Mouse (Mus musculus) liver, embryonic 11.5 days (tissue): ENCODE results near the gene Galnt7. TPM values are rescaled to one million over a fixed set of nuclear protein-coding genes. Genes with fewer than 3 reads are reported as not detected.
"Not testable (repeated sequence)": the region's sequence is repeated elsewhere in the genome, so short reads cannot be mapped to it uniquely, and the experiment has no call there.

ENCODE experiments used
- ATAC-seq: fragments of 200-750 bp; cut with Nextera tagmentation; replicated peaks from 2 replicates; pipeline ENCODE4 v1.8.0; 2017; ENCODE audit warnings: moderate number of reproducible peaks, mild to moderate bottlenecking, moderate TSS enrichment, moderate library complexity; ENCODE audit not compliant: low FRiP score
- DNase-seq: peaks from one replicate; pipeline ENCODE4 v3.0.0-alpha.2; 2017; ENCODE audit warnings: low spot score
- H3K27ac ChIP-seq: fragments of 300-500 bp; sonication (generic); 2 replicates; pipeline ENCODE4 v1.5.1; 2014; ENCODE audit warnings: mild to moderate bottlenecking, low read depth, low read length, control low read depth
- H3K27me3 ChIP-seq: fragments of 300-500 bp; sonication (generic); replicated peaks from 2 replicates; pipeline ENCODE4 v1.6.1; 2014; ENCODE audit warnings: low read length, mixed read lengths; ENCODE audit not compliant: control insufficient read depth, insufficient read depth
- H3K36me3 ChIP-seq: fragments of 300-500 bp; sonication (generic); 2 replicates; pipeline ENCODE4 v1.6.1; 2014; ENCODE audit warnings: mild to moderate bottlenecking, low read length, moderate library complexity, mixed read lengths; ENCODE audit not compliant: control insufficient read depth, insufficient read depth
- H3K4me1 ChIP-seq: fragments of 300-500 bp; sonication (generic); replicated peaks from 2 replicates; pipeline ENCODE4 v1.6.1; 2014; ENCODE audit warnings: low read length, mixed read lengths; ENCODE audit not compliant: control insufficient read depth, insufficient read depth
- H3K4me2 ChIP-seq: fragments of 300-500 bp; sonication (generic); 2 replicates; pipeline ENCODE4 v1.6.1; 2014; ENCODE audit warnings: mild to moderate bottlenecking, control low read depth, moderate library complexity
- H3K4me3 ChIP-seq: fragments of 300-500 bp; sonication (generic); 2 replicates; pipeline ENCODE4 v1.5.1; 2014; ENCODE audit warnings: low read depth, low read length, control low read depth
- H3K9ac ChIP-seq: fragments of 300-500 bp; sonication (generic); 2 replicates; pipeline ENCODE4 v1.6.1; 2014; ENCODE audit warnings: low read depth, low read length, control low read depth
- H3K9me3 ChIP-seq: fragments of 300-500 bp; sonication (generic); 2 replicates; pipeline ENCODE4 v1.6.1; 2016; ENCODE audit warnings: low read length, inconsistent platforms, mixed read lengths; ENCODE audit not compliant: control insufficient read depth
- WGBS: fragments of 180-500 bp; shearing (Covaris S2); extraction: QIAGEN DNeasy Blood & Tissue Kit; methylation state at CpG from one replicate; pipeline ENCODE4 v1.1.7; 2014; 5-methylcytosine and 5-hydroxymethylcytosine counted together
- polyA plus RNA-seq: library from polyadenylated mRNA; unstranded; fragments of >200 nt; fragmentation: Nextera tagmentation; extraction: Ambion mirVana; gene quantifications from 2 replicates; pipeline ENCODE4 v1.2.1, GENCODE M21; 2014

Galnt7 gene
- polyA plus RNA-seq, 1 experiment from 2014 or later = 17.4 TPM

DNA sequence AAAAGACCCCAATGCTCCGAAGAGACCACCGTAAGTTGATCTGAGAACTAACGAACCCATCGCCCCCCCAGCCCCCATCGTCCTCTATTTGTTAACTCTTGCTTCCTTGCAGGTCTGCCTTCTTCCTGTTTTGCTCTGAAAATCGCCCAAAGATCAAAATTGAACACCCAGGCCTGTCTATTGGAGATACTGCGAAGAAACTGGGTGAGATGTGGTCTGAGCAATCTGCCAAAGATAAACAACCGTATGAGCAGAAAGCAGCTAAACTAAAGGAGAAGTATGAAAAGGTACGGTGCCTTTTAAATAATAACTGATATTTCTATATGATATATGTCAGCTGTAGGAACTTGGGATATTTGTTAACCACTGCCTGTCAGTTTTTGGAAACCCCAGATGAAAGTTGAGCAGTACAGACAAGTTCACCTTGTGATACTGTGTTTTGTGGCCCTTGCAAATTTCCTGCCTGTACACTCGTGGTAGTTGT is 139.6 kb downstream of the Galnt7 start:
- not testable (repeated sequence) for ATAC-seq

DNA sequence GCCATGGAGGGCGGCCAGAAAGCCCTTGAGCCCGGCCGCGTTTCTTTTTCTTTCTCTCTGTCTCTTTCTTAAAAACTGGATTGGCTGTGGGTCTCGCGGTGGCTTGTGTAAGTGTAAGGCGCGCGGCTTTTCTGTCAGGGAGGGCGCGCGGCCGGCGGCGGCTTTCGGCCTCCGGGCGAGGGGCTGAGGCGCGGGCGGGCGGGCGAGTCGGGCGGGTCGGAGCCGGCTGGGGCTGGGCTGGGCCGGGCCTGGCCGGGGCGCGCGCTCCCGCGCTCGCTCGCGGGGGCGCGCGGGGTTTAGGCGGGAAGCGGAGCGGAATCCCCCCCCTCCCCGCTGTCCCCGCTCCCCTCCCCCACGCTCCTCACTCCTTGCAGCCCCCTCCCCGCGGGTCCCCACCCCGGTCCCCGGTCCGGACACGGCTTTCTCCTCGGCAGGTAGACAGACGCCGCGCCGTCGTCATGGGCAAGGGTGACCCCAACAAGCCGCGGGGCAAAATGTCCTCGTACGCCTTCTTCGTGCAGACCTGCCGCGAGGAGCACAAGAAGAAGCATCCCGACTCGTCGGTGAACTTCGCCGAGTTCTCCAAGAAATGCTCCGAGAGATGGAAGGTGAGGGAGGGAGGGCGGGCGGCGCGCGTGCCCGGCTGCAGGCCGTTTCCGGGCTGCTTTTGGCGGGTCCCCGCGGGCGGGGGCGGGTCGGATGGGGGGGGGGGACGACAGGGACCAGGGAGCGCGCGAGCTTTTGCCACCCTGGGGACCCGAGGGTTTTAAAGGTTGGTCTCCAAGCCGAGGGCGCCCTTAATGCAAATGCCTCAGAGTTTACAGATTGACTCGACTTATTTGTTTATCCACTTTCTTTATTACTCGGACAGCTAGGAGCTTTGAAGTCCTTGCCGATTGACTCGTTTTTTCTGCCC is 140.4 kb downstream of the Galnt7 start:
- H3K4me2 ChIP-seq = peak overlapping the region; percentile 86
- H3K36me3 ChIP-seq = peaks cover 17% of the 10 kb centered on the region
- peak overlapping the region; percentile 100 for H3K27ac ChIP-seq
- H3K9ac ChIP-seq = peak overlapping the region; percentile 100
- ATAC-seq = peak; percentile 42
- WGBS = under 1% methylated on average over 64 of the region's 96 CpGs
- peaks cover 3% of the 10 kb centered on the region; the same call in 1 of the 2 replicates for H3K4me1 ChIP-seq
- H3K27me3 ChIP-seq = no peaks in the 10 kb centered on the region
- peak overlapping the region; percentile 96 for H3K4me3 ChIP-seq
- no peaks in the 10 kb centered on the region; the same call in 1 of the 2 replicates for H3K9me3 ChIP-seq
- peak; percentile 56 for DNase-seq

More for the DNA sequence above, 139.6 kb downstream of the Galnt7 start:
- not testable (repeated sequence) for DNase-seq, H3K9me3 ChIP-seq, H3K27me3 ChIP-seq, H3K4me1 ChIP-seq
- Histone ChIP-seq H3K9ac (peak overlapping the region; percentile 100), H3K4me2 (peak overlapping the region; percentile 86), H3K36me3 (peaks cover 19% of the 10 kb centered on the region), H3K27ac (peak overlapping the region; percentile 100), H3K4me3 (peak overlapping the region; percentile 96)
- WGBS = 9% methylated on average over 9 of the region's 10 CpGs

DNA sequence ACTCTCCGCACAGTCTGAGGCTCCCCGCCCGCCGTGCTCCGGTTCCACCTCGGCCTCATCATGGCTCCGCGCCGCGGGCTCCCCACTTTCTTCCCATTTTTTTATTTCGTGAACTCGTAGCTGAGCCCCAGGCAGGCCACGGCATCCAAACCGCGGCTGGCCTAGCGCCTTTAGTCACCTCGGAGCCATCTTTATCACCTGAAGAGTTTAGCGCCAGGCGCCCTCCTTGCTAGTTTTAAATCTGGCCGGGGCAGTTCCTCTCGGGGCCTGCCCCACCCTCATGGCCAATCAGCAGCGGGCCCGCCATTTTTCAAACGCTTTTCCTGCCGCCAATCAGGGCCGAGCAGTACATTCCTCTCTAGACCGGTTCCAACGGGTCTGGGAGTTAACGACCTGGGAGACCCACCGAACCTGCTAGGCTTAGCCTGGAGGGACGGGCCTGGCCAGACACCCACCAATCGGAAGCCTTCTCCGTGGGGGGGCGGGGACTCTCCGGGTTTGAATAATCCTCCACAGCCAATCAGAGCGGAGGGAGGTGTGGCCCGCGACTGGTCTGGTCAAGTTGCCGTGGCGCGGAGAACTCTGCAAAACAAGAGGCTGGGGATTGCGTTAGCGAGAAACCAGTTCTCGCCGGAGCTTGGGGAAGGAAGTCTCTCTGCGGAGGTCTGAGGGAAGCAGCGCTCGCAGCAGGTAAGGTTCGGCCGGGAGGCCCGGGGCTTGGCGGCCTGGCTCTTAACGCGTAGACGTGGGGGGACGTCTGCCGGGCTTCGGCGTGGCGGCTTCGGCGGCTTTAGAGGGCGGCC is 141.3 kb downstream of the Galnt7 start, which contains the start of gene Hmgb2:
TSS of gene Hmgb2 (plus strand) at position 592 of the 803 bp plus-strand sequence.
- Histone ChIP-seq H3K27me3 (no peaks in the 10 kb centered on the region), H3K36me3 (peaks cover 15% of the 10 kb centered on the region), H3K4me1 (peaks cover 3% of the 10 kb centered on the region; the same call in 1 of the 2 replicates), H3K4me2 (peak within 1 kb of the TSS; percentile 87), H3K27ac (peak within 1 kb of the TSS; percentile 100), H3K9me3 (no peaks in the 10 kb centered on the region; the same call in 1 of the 2 replicates), H3K9ac (peak within 1 kb of the TSS; percentile 100), H3K4me3 (peak within 1 kb of the TSS; percentile 96)
- under 1% methylated on average over 63 of the region's 63 CpGs for WGBS
- peak; percentile 100 for ATAC-seq
- DNase-seq = peak; percentile 100

DNA sequence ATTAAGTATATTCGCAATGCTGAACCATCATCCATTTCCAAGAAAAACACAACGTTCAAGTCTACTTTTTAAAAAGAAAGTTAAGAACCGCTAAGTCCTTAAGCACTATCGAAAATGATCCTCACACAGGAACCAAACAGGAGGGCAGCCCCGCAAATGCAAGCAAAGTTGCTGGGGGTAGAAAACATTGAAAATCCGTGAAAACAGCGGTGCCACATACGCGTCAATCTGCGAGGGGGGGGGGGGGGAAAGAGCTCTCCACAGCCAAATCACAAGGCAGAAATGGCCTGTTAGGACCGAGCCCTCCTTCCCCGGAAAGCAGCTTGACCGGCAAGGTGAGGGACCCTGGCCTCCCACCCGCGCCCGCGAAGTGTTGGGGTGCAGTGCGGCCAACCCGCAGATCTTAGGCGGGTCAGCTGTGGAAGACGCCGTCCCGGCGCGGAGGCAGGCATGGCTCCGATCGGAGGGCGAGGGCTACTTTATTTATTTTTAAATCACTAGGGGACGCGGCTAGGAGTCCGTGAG is 142.0 kb downstream of the Galnt7 start:
- peak overlapping the region; percentile 85 for H3K27ac ChIP-seq
- DNase-seq (no peak), ATAC-seq (no peak)
- peaks cover 3% of the 10 kb centered on the region; the same call in 1 of the 2 replicates for H3K4me1 ChIP-seq
- peak overlapping the region; percentile 87 for H3K4me2 ChIP-seq
- peaks cover 15% of the 10 kb centered on the region for H3K36me3 ChIP-seq
- 2% methylated on average over 31 of the region's 31 CpGs for WGBS
- no peaks in the 10 kb centered on the region; the same call in 1 of the 2 replicates for H3K9me3 ChIP-seq
- no peaks in the 10 kb centered on the region for H3K27me3 ChIP-seq
- peak overlapping the region; percentile 96 for H3K4me3 ChIP-seq
- peak overlapping the region; percentile 89 for H3K9ac ChIP-seq

DNA sequence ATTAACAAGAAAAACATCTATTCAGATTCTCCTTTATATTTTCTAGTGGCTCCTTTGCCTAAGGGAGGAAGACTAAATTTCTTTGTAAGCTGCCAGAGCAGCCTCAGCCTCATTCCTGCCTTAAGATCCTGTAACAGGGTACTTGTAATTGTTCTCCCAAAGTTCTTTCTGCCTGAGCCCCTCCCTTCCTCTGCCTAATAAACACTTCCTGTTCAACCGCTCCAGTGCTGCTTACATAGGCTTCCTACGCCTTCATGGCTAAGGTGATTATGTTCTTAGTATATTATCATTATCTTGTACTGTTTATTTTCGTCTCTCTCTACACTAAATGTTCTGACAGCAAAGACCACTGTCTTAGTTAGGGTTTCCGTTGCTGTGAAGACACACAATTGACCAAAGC is 144.2 kb downstream of the Galnt7 start:
- ATAC-seq (no peak), DNase-seq (no peak)
- Histone ChIP-seq H3K9me3 (no peaks in the 10 kb centered on the region; the same call in 1 of the 2 replicates), H3K4me2 (no peak overlapping the region), H3K4me1 (peaks cover 7% of the 10 kb centered on the region; the same call in 1 of the 2 replicates), H3K27ac (no peak overlapping the region), H3K9ac (no peak overlapping the region), H3K36me3 (peaks cover 6% of the 10 kb centered on the region), H3K27me3 (no peaks in the 10 kb centered on the region), H3K4me3 (no peak overlapping the region)
- 79% methylated on average over 4 of the region's 4 CpGs for WGBS

DNA sequence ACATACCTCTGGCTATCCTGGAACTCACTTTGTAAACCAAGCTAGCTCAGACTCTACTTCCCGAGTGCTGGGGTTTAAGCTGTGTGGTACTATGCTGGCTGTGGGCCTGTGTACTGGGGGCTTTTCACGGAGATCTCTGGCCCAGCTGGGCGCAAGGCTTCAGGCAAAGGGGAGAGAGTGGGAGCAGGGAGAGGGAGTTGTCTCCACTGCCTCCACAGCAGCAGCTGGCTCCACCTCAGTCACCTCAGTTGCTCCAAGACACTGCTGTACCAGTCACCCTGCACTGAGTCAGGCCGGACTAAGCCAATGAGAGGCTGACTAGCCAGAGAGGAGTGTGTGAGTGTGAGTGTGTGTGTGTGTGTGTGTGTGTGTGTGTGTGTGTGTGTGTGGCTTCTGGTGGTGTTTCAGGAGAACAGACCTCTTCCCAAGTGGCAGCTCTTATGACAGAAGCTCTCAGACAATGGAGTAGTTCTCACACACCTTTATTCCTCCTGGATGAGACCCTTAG is 145.2 kb downstream of the Galnt7 start:
- H3K9ac ChIP-seq = no peak overlapping the region
- H3K4me2 ChIP-seq = no peak overlapping the region
- DNase-seq (no peak), ATAC-seq (no peak)
- H3K36me3 ChIP-seq = no peaks in the 10 kb centered on the region; the same call in 1 of the 2 replicates
- H3K9me3 ChIP-seq = no peaks in the 10 kb centered on the region; the same call in 1 of the 2 replicates
- WGBS = 79% methylated on average over 4 of the region's 4 CpGs
- H3K27ac ChIP-seq = no peak overlapping the region
- no peaks in the 10 kb centered on the region for H3K27me3 ChIP-seq
- no peak overlapping the region for H3K4me3 ChIP-seq
- peaks cover 7% of the 10 kb centered on the region; the same call in 1 of the 2 replicates for H3K4me1 ChIP-seq

DNA sequence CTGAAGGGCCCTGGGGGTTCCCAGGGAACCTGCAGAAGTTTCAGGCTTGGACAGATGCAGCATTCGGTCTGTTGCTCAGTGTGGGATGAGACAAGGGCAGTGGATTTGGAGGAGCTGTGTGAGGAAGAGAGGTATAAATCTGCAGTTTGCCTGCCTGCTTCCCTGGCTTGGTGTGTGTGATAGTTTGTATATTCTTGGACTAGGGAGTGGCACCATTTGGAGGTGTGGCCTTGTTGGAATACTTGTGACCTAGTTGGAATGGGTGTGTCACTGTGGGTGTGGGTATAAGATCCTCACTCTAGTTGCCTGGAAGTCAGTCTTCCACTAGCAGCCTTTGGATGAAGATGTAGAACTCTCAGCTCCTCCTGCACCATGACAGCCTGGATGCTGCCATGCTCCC is 147.3 kb downstream of the Galnt7 start:
- WGBS = 85% methylated on average over 1 of the region's 1 CpGs
- H3K4me3 ChIP-seq, ATAC-seq, H3K9ac ChIP-seq, H3K27ac ChIP-seq, H3K4me2 ChIP-seq, H3K36me3 ChIP-seq, DNase-seq, H3K9me3 ChIP-seq, H3K27me3 ChIP-seq, H3K4me1 ChIP-seq: not testable (repeated sequence)

DNA sequence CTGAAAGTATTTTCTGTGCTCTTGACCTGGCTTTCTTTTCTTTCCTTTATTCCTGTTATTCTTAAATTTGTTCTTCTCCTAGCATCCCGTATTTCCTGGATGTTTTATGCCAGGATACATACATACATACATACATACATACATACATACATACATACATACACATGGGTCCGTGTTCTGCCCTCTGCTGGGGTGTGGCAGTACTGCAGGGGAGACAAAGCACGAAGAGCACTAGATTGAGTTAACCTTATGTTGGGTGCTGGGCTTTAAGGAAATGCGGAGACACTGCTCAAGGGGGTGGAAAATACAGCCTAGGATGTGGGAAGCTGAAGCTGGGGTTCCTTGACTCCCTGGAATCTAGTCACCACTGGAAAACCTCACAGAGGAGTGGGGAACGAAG is 149.2 kb downstream of the Galnt7 start:
- peak; percentile 64; the same call in 1 of the 2 replicates for ATAC-seq

More for the DNA sequence above, 149.2 kb downstream of the Galnt7 start:
- peak; percentile 66 for DNase-seq
- H3K9me3 ChIP-seq = no peaks in the 10 kb centered on the region; the same call in 1 of the 2 replicates
- H3K36me3 ChIP-seq = no peaks in the 10 kb centered on the region; the same call in 1 of the 2 replicates
- no peak overlapping the region for H3K4me3 ChIP-seq
- WGBS = 43% methylated on average over 5 of the region's 5 CpGs
- H3K4me2 ChIP-seq = no peak overlapping the region
- H3K4me1 ChIP-seq = peaks cover 3% of the 10 kb centered on the region; the same call in 1 of the 2 replicates
- H3K27ac ChIP-seq = no peak overlapping the region
- no peak overlapping the region for H3K9ac ChIP-seq
- H3K27me3 ChIP-seq = no peaks in the 10 kb centered on the region
